Mouse (Mus musculus): ENCODE data around the gene Marc1.

Marc1 gene

GRCm38 (mm10) chr1:184822678-184823077, 11.6 kb upstream of the Marc1 start:
- no peak for DNase-seq (ENCODE audit: low spot score)

DNA sequence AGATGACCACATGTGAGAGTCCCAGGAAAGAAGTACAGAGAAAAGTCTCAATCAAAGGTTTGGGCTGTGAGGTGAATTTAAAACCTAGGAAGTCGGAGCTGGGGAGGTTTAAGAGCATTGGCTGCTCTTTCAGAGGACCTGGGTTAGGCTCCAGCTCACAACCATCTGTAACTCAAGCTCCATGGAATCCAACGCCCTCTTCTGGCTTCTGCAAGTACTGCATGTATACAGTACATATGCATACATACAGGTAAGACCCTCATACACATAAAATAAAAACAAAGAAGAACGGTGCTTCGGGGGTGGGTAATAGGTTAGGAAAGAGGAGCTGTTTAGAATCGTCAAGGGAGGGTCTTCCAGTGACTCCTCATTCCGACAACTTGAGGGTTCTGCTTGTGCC, 6.7 kb upstream of the Marc1 start:
- DNase-seq (ENCODE audit: low spot score): no peak

- no peak for DNase-seq (ENCODE audit: low spot score)
Observed at GRCm38 (mm10) chr1:184811716-184812250, 670 bp upstream of the Marc1 start.

DNA sequence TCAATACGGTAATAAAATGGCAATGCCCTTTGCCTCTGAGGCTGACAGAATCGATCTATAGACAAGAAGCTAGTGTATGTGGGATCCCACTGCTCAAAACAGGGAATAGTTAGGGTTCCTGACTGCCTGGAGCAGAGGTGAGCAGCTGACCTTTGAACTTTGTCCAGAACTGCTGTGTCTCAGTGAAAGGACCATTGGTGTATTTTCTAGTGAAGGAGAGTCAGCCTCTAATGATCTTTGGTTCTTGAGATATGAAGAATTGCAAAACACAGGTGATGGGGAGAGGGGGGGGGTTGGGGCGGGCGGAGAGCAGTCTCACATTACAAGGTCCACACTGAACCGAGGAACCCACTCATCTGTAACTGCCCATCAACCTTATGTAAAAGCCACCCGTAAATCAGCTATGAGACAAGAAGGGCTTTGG, 1.5 kb downstream of the Marc1 start:
- no peak for DNase-seq (ENCODE audit: low spot score)

DNA sequence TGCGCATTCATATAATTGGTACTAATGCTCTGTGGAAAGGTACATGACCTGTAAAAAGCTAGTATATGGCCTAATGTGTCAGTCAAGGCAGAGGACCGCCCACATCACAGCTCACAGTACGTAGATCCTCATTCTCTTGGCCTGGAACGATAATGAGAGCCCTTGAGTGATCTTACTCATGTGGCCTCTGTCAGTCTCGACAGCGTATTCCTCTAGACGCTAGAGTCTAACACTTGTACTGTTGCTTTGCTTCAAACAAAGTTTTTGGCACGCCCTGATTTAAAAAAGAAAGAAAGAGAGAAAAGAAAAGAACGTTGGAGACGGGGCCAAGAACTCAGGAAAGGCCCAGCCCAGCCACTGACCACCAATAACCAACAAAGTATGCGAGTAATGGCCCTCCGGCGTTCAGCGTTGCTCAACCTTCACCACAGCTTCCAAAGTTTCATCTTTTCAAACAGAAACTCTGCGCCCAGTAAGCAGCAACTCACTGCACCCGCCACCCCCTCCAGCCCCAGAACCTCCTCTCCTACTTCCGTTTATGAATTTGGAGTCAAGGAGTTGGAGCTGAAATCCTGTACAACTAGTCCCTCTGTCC, 2.6 kb downstream of the Marc1 start:
- no peak for DNase-seq (ENCODE audit: low spot score)

DNA sequence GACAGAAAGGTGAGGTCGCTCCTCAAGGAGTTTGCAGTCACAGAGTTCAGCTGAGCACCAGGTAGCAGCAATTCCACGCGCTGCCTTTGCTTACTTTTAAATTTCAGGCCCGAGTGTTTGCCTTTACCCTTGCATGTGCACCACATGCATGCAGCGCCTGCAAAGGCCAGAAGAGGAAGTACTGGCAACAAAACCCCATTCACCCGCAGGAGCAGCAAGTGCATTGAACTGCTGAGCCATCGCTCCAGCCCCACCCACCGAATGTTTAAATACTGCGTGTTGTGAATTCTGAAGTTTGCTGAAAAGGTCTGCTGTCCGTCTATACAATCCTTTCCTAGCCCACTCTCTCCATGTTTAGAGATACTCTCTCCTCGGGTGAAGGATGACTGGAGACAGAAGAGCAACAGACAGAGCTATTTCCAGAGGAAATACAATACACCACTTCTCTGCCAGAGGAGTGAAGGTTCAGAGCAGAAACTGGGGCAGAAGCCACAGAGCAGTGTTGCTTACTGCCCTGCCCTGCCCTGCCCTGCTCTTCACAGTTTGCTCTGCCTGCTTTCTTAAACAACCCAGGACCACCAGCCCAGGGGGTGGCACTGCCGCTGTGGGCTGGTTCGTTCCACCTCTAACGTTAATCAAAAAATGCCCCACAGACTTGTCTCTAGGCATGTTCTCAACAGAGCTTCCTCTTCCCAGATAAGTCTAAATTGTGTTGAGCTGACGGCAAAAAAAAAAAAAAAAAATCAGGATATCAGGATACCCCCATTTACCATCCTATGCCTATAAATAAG, 3.3 kb downstream of the Marc1 start:
- DNase-seq (ENCODE audit: low spot score): no peak

DNA sequence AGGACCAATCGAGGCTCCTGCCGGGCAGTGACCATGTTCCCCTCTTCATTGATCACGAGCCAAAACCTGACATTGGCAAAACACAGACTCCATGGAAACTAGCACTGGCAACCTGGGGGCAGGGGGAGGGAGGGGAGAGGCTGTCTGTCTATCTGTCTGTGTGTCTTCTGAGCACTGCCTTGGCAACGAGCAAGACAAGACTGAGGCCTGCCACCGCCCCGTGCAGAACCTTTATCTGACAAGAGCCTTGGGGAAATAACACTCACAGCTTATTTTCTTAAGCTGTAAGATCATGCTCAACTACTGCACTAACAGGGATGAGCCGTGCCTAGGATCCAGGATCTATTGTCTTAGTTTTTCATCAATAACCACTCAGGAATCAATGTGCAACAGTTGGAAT, 4.0 kb downstream of the Marc1 start:
- no peak for DNase-seq (ENCODE audit: low spot score)

- no peak for DNase-seq (ENCODE audit: low spot score)
Observed at GRCm38 (mm10) chr1:184805749-184806148, 5.4 kb downstream of the Marc1 start.

GRCm38 (mm10) chr1:184793163-184793876, 17.8 kb downstream of the Marc1 start:
- DNase-seq (ENCODE audit: low spot score): peak; percentile 72

DNA sequence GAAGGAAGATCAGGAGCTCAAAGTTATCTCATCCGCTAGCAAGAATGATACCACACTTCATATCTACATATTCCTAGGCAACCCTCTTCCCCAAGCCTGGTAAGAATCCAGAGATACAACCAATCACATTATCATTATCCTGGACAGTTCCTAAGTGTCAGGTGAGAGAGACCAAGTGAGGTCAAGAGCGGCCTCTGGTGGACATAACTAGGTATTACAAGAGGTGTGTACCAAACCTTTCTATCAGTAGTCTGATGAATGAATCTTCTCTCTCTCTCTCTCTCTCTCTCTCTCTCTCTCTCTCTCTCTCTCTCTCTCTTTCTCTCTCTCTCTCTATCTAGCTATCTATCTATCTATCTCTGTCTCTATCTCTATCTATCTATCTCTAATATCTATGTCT, 20.0 kb downstream of the Marc1 start:
- DNase-seq (ENCODE audit: low spot score): peak; percentile 67

- DNase-seq (ENCODE audit: low spot score): no peak
Observed at GRCm38 (mm10) chr1:184786376-184787151, 24.5 kb downstream of the Marc1 start.

- no peak for DNase-seq (ENCODE audit: low spot score)
Observed at GRCm38 (mm10) chr1:184783641-184784040, 27.5 kb downstream of the Marc1 start.

GRCm38 (mm10) chr1:184782161-184782513, 29.0 kb downstream of the Marc1 start:
- DNase-seq (ENCODE audit: low spot score): peak; percentile 32

- DNase-seq (ENCODE audit: low spot score): no peak
Observed at GRCm38 (mm10) chr1:184781286-184782160, 29.6 kb downstream of the Marc1 start.

- no peak for DNase-seq (ENCODE audit: low spot score)
Observed at GRCm38 (mm10) chr1:184778157-184778556, 33.0 kb downstream of the Marc1 start.

- DNase-seq (ENCODE audit: low spot score): peak; percentile 44
Observed at GRCm38 (mm10) chr1:184777061-184777795, 33.9 kb downstream of the Marc1 start.

DNA sequence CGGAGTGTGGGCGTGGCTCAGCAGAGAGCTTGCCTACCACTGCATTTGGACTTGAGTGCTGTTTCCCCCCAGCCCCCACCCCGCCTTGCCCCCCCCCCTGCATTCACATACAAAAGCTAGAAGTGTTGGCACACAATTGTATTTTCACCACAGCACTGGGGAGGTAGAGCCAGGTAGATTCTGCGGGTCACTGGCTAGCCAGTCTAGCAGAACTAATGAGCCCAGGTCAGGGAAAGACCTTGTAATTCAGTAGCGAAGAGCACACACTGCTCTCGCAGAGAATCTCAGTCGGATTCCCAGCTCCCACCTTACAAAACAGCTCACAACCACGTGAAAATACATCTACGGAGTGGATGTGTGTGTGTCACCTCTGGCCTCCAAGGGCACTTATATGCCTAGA, 35.8 kb downstream of the Marc1 start:
- no peak for DNase-seq (ENCODE audit: low spot score)

- no peak for DNase-seq (ENCODE audit: low spot score)
Observed at GRCm38 (mm10) chr1:184771891-184772249, 39.2 kb downstream of the Marc1 start.

DNA sequence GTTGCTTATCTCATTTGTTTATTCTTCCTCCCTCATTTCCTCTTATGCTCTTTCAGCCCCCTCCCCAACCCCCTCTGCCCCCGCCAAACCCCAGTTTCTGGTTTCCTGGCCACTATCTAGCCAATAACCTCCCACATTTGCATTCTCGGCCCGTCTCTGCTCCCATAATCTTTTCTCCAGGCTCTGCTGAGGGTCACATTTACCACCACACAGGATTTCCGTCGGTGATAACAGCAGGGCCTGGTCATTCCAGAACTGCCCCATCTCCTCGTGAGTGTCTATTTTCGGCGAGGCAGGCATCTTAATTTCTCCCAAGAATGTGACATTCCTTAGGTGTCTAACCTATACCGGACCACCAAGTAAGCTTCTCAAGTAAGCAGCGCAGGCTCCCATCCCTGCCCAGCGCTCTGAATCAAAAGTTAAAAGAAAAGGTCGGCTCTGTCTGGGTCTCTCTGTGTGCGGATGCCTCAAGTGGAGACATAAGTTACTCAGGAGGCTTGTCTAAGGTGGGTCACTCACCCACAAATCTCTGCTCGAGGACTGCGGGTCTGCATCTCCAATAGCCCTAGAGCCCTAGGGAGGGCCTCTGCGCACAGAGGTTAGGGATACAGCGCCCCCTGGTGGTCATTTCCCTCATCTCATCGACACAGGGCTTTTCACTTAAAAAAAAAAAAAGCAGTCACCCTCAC, 39.8 kb downstream of the Marc1 start:
- DNase-seq (ENCODE audit: low spot score): peak; percentile 91

GRCm38 (mm10) chr1:184763866-184764265, 47.2 kb downstream of the Marc1 start:
- DNase-seq (ENCODE audit: low spot score): no peak

Data from retina, embryonic 14.5 days (tissue).